Mouse (Mus musculus): Measurements from ENCODE around the gene Shisal2b. TPM values are rescaled to one million over a fixed set of nuclear protein-coding genes. Genes with fewer than 3 reads are reported as not detected.

The Shisal2b gene
- total and polyA plus RNA-seq, 2 experiments from 2014 or later: 0.82 to 4.0 TPM

DNA sequence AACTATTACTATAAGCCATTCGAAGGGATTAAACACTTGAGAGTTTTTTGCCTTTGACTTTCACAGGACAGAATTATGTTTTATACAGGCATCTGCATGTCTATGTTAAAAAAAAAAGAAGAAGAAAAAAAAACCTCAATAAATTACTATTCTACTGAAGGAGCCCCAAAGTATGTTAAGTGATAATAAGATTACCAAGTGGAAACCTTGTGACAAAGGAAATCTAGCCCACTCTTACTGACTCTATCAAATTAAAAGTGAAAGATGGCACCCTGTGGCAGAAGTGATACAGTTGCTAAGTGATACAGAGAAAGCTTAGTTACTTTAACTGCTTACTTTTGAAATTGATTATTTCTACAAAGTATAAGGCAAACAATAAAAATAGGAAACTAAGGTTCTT is 41.8 kb downstream of the Shisal2b start:
- H3K9ac ChIP-seq (replicated peaks; ENCODE audit: low read length, poor library complexity, severe bottlenecking): no peak overlapping the region
- no peaks in the 10 kb centered on the region for H3K36me3 ChIP-seq (ENCODE audit: insufficient read depth, low read length)
- no peak overlapping the region for H3K4me3 ChIP-seq (ENCODE audit: low read depth, low read length)
- no peak overlapping the region for H3K27ac ChIP-seq (ENCODE audit: low read depth, low read length)
- no peak for ATAC-seq (ENCODE audit: low FRiP score)
- no peaks in the 10 kb centered on the region for H3K27me3 ChIP-seq (ENCODE audit: insufficient read depth, low read length)
- TF ChIP-seq CTCF (IDR thresholded peaks at IDR 0.05): no peak
- H3K4me2 ChIP-seq (ENCODE audit: low read depth, low read length, poor library complexity, severe bottlenecking): no peak overlapping the region
- H3K9me3 ChIP-seq (ENCODE audit: low read length): no peaks in the 10 kb centered on the region
- no peak for DNase-seq (ENCODE audit: low spot score)
- 80% methylated on average over 1 of the region's 1 CpGs for WGBS
- peaks cover 3% of the 10 kb centered on the region; the same call in 1 of the 2 replicates for H3K4me1 ChIP-seq (ENCODE audit: insufficient read depth, low read length)

DNA sequence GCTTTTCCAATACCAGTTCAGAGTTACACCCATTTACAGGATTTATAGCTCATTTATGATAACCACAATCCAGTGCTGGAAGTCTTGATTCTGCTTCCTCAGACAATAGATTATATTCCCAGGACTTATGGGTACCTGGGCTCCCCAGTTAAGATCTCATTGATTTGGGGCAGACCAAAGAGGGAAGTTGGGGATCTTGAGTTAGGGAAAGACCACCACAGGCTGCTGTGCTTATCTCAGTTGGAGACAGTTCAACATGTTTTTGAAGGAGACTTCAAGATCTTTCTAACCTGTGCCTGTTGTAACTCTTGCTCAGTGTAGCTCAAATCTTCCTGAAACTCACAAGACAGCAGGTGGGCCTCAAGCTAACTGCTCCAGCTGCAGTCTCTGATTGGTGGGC is 42.5 kb downstream of the Shisal2b start:
- ATAC-seq (ENCODE audit: low FRiP score) (no peak), DNase-seq (ENCODE audit: low spot score) (no peak)
- Histone ChIP-seq H3K36me3 (ENCODE audit: insufficient read depth, low read length) (no peaks in the 10 kb centered on the region), H3K27me3 (ENCODE audit: insufficient read depth, low read length) (no peaks in the 10 kb centered on the region), H3K27ac (ENCODE audit: low read depth, low read length) (no peak overlapping the region), H3K4me1 (ENCODE audit: insufficient read depth, low read length) (peaks cover 3% of the 10 kb centered on the region; the same call in 1 of the 2 replicates), H3K4me3 (ENCODE audit: low read depth, low read length) (no peak overlapping the region), H3K9ac (replicated peaks; ENCODE audit: low read length, poor library complexity, severe bottlenecking) (no peak overlapping the region), H3K9me3 (ENCODE audit: low read length) (no peaks in the 10 kb centered on the region), H3K4me2 (ENCODE audit: low read depth, low read length, poor library complexity, severe bottlenecking) (no peak overlapping the region)
- TF ChIP-seq CTCF (IDR thresholded peaks at IDR 0.05): no peak

DNA sequence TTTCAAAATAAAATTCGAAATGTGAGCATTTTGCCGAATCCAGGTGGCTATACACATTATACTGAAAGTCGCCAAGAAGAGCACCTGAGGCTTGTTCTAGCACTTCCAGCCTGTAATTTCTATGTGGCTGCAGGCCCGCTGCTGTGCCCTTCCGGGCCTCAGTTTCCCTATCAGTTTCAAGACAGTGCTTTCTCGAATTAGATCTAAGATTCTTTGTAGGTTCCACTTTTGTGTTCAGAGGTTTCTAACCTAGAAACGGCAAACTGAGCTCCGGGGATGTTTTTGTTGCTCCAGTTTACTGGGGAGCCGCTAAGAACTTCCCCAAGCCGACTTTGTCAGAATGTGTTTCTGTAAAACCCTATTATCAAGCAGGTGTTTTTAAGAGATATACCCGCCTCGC is 46.0 kb downstream of the Shisal2b start:
- Histone ChIP-seq H3K36me3 (ENCODE audit: insufficient read depth, low read length) (no peaks in the 10 kb centered on the region), H3K4me1 (ENCODE audit: insufficient read depth, low read length) (peaks cover 13% of the 10 kb centered on the region; the same call in 1 of the 2 replicates), H3K27ac (ENCODE audit: low read depth, low read length) (peak overlapping the region; percentile 84; the same call in 1 of the 2 replicates), H3K9me3 (ENCODE audit: low read length) (no peaks in the 10 kb centered on the region), H3K4me3 (ENCODE audit: low read depth, low read length) (peak overlapping the region; percentile 82), H3K9ac (replicated peaks; ENCODE audit: low read length, poor library complexity, severe bottlenecking) (peak overlapping the region; percentile 91), H3K4me2 (ENCODE audit: low read depth, low read length, poor library complexity, severe bottlenecking) (peak overlapping the region; percentile 69), H3K27me3 (ENCODE audit: insufficient read depth, low read length) (no peaks in the 10 kb centered on the region)
- 46% methylated on average over 12 of the region's 12 CpGs for WGBS
- no peak for ATAC-seq (ENCODE audit: low FRiP score)
- no peak for DNase-seq (ENCODE audit: low spot score)
- TF ChIP-seq CTCF (IDR thresholded peaks at IDR 0.05): no peak

DNA sequence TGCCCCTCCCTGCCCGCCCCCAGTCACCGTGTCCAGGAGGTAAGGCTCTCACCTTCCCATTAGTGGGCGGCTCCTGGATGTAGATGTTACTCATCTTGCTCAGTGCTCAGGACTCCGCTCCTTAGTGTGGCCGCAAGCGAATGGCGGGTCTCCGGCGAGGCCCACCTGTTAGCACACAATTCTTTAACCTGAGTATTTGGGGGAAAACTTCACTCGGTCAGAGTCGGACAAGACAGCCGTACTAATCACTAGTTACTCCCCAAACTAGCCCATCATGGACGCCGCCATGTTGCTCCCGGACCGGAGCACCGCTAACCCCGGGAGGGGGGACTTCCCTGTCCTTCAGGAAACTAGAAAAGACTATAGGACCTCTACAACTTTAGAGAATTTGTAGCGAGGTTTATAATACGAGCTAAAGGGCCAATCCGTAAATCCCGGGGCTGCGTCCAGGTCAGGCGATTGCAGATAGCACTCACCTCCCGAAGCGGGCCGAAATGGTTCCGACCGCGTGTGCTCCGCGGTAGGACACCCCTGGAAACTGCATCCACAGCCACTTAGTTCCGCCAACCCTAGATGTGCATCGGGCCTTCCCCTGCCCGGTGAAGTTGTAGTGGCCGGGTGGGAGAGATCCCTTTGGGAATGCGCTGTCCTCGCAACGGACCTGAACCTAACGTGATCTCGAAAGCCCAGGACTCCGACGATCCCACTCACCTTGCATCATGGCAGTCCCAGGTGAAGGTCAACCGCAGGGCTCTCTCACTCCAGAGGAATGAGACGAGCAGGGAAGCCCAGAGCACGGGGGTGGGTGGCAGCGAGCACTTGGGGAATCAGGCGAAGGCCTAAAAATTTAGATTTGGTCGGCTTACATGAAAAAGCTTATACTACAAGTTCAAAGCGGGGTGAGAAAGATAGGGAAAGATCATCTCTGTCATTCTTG is 46.8 kb downstream of the Shisal2b start, which contains the start of gene Cwc27:
TSS of gene Cwc27 (minus strand) at position 508 of the 937 bp plus-strand sequence.
- peak within 1 kb of the TSS; percentile 91 for H3K9ac ChIP-seq (replicated peaks; ENCODE audit: low read length, poor library complexity, severe bottlenecking)
- no peaks in the 10 kb centered on the region for H3K9me3 ChIP-seq (ENCODE audit: low read length)
- H3K4me1 ChIP-seq (ENCODE audit: insufficient read depth, low read length): peaks cover 13% of the 10 kb centered on the region; the same call in 1 of the 2 replicates
- no peaks in the 10 kb centered on the region for H3K36me3 ChIP-seq (ENCODE audit: insufficient read depth, low read length)
- no peaks in the 10 kb centered on the region for H3K27me3 ChIP-seq (ENCODE audit: insufficient read depth, low read length)
- peak within 1 kb of the TSS; percentile 82 for H3K4me3 ChIP-seq (ENCODE audit: low read depth, low read length)
- DNase-seq (ENCODE audit: low spot score) (peak; percentile 89), ATAC-seq (ENCODE audit: low FRiP score) (peak; percentile 96)
- H3K27ac ChIP-seq (ENCODE audit: low read depth, low read length): peak within 1 kb of the TSS; percentile 84
- TF ChIP-seq CTCF (IDR thresholded peaks at IDR 0.05): no peak
- peak within 1 kb of the TSS; percentile 69 for H3K4me2 ChIP-seq (ENCODE audit: low read depth, low read length, poor library complexity, severe bottlenecking)
- under 1% methylated on average over 50 of the region's 50 CpGs for WGBS

DNA sequence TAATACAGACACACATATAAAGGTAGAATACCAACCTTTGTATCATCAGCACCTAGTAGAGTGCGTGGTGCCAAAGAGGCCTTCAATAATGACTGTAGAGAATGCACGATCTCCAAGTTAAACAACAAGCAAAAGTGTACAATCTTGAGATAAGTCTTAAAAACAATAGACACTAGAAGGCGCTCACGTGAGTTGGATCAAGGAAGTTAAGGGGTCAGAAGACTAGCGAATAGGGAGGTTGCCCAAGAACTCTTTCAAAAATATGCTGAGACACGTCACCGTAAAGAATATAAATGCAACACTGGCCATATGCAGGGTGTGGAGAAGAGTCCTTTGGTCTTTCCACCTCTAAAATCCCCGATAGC is 47.4 kb downstream of the Shisal2b start:
- peak; percentile 49 for TF ChIP-seq CTCF (IDR thresholded peaks at IDR 0.05)
- DNase-seq (ENCODE audit: low spot score): peak; percentile 58
- H3K27ac ChIP-seq (ENCODE audit: low read depth, low read length): peak overlapping the region; percentile 84
- H3K9me3 ChIP-seq (ENCODE audit: low read length): no peaks in the 10 kb centered on the region
- ATAC-seq (ENCODE audit: low FRiP score): no peak
- peaks cover 13% of the 10 kb centered on the region; the same call in 1 of the 2 replicates for H3K4me1 ChIP-seq (ENCODE audit: insufficient read depth, low read length)
- no peaks in the 10 kb centered on the region for H3K27me3 ChIP-seq (ENCODE audit: insufficient read depth, low read length)
- H3K36me3 ChIP-seq (ENCODE audit: insufficient read depth, low read length): no peaks in the 10 kb centered on the region
- H3K4me3 ChIP-seq (ENCODE audit: low read depth, low read length): peak overlapping the region; percentile 82
- H3K9ac ChIP-seq (replicated peaks; ENCODE audit: low read length, poor library complexity, severe bottlenecking): peak overlapping the region; percentile 91
- 8% methylated on average over 8 of the region's 8 CpGs for WGBS
- peak overlapping the region; percentile 69 for H3K4me2 ChIP-seq (ENCODE audit: low read depth, low read length, poor library complexity, severe bottlenecking)

DNA sequence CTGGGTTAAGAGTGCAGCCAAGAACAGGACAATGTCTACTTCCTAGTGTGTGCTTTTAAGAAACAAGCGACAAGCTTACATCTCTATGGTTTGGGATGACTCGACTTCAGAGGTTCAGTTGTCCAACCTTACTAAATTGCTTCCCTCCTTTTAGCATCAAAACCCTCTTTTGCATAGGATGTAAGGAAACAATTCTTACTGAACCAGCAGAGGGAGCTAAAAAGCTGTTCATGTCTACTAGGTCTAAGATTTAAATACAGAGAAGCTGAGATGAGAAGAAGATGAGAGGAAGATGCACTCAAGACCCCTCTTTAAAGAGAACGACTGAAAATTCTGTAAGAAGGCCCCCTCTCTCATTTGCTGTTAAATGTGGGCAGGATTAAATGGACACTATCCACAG is 58.0 kb downstream of the Shisal2b start:
- H3K4me1 ChIP-seq (ENCODE audit: insufficient read depth, low read length): no peaks in the 10 kb centered on the region
- ATAC-seq (ENCODE audit: low FRiP score) (no peak), DNase-seq (ENCODE audit: low spot score) (peak; percentile 85)
- TF ChIP-seq CTCF (IDR thresholded peaks at IDR 0.05): peak; percentile 87
- H3K27ac ChIP-seq (ENCODE audit: low read depth, low read length): no peak overlapping the region
- no peak overlapping the region for H3K4me2 ChIP-seq (ENCODE audit: low read depth, low read length, poor library complexity, severe bottlenecking)
- no peak overlapping the region for H3K9ac ChIP-seq (replicated peaks; ENCODE audit: low read length, poor library complexity, severe bottlenecking)
- no peaks in the 10 kb centered on the region for H3K27me3 ChIP-seq (ENCODE audit: insufficient read depth, low read length)
- peaks cover 6% of the 10 kb centered on the region; the same call in 1 of the 2 replicates for H3K36me3 ChIP-seq (ENCODE audit: insufficient read depth, low read length)
- H3K9me3 ChIP-seq (ENCODE audit: low read length): no peaks in the 10 kb centered on the region
- 57% methylated on average over 3 of the region's 3 CpGs for WGBS
- no peak overlapping the region for H3K4me3 ChIP-seq (ENCODE audit: low read depth, low read length)

Data from midbrain, postnatal 0 days (tissue).